Mouse (Mus musculus): ENCODE results near the gene Bicd2. TPM values are rescaled to one million over a fixed set of nuclear protein-coding genes. Genes with fewer than 3 reads are reported as not detected.

Gene Bicd2
- polyA plus RNA-seq, 1 experiment from 2014 or later = 24.0 TPM

- peaks cover 4% of the 10 kb centered on the region; the same call in 1 of the 2 replicates for H3K4me1 ChIP-seq (replicated peaks; ENCODE audit: control insufficient read depth, insufficient read depth, low read length)
- DNase-seq (ENCODE audit: low spot score) (no peak), ATAC-seq (replicated peaks; ENCODE audit: low FRiP score, low TSS enrichment, low read depth) (no peak)
- no peak overlapping the region for H3K4me3 ChIP-seq (ENCODE audit: low read depth, low read length)
- H3K4me2 ChIP-seq (ENCODE audit: low read length) = no peak overlapping the region
- no peak overlapping the region for H3K9ac ChIP-seq (ENCODE audit: low read length)
- WGBS = 89% methylated on average over 6 of the region's 6 CpGs
- H3K27me3 ChIP-seq (replicated peaks; ENCODE audit: control insufficient read depth, insufficient read depth, low read length) = no peaks in the 10 kb centered on the region
- H3K36me3 ChIP-seq (ENCODE audit: control insufficient read depth, insufficient read depth, low read length) = no peaks in the 10 kb centered on the region
- H3K9me3 ChIP-seq (ENCODE audit: control insufficient read depth, low read length) = no peaks in the 10 kb centered on the region
- no peak overlapping the region for H3K27ac ChIP-seq (ENCODE audit: low read depth)
Observed at GRCm38 (mm10) chr13:49349836-49350505, 8.6 kb downstream of the Bicd2 start.

- no peak for DNase-seq (ENCODE audit: low spot score)
- Histone ChIP-seq H3K36me3 (ENCODE audit: control insufficient read depth, insufficient read depth, low read length) (peaks cover 9% of the 10 kb centered on the region; the same call in 1 of the 2 replicates), H3K4me3 (ENCODE audit: low read depth, low read length) (no peak overlapping the region), H3K4me2 (ENCODE audit: low read length) (no peak overlapping the region), H3K4me1 (replicated peaks; ENCODE audit: control insufficient read depth, insufficient read depth, low read length) (0 out of 2 replicates have a peak, but pooled peaks cover 4% of the 10 kb centered on the region), H3K27me3 (replicated peaks; ENCODE audit: control insufficient read depth, insufficient read depth, low read length) (no peaks in the 10 kb centered on the region), H3K9ac (ENCODE audit: low read length) (no peak overlapping the region), H3K27ac (ENCODE audit: low read depth) (no peak overlapping the region), H3K9me3 (ENCODE audit: control insufficient read depth, low read length) (no peaks in the 10 kb centered on the region)
- WGBS = 77% methylated on average over 3 of the region's 3 CpGs
- no peak for ATAC-seq (replicated peaks; ENCODE audit: low FRiP score, low TSS enrichment, low read depth)
Observed at GRCm38 (mm10) chr13:49352581-49353159, 11.3 kb downstream of the Bicd2 start.

GRCm38 (mm10) chr13:49353422-49353821 lies 12.0 kb downstream of the Bicd2 start:
- Histone ChIP-seq H3K36me3 (ENCODE audit: control insufficient read depth, insufficient read depth, low read length) (peaks cover 9% of the 10 kb centered on the region; the same call in 1 of the 2 replicates), H3K9me3 (ENCODE audit: control insufficient read depth, low read length) (no peaks in the 10 kb centered on the region), H3K4me2 (ENCODE audit: low read length) (no peak overlapping the region), H3K27me3 (replicated peaks; ENCODE audit: control insufficient read depth, insufficient read depth, low read length) (no peaks in the 10 kb centered on the region), H3K4me1 (replicated peaks; ENCODE audit: control insufficient read depth, insufficient read depth, low read length) (0 out of 2 replicates have a peak, but pooled peaks cover 4% of the 10 kb centered on the region), H3K4me3 (ENCODE audit: low read depth, low read length) (no peak overlapping the region), H3K27ac (ENCODE audit: low read depth) (no peak overlapping the region), H3K9ac (ENCODE audit: low read length) (no peak overlapping the region)
- ATAC-seq (replicated peaks; ENCODE audit: low FRiP score, low TSS enrichment, low read depth) (no peak), DNase-seq (ENCODE audit: low spot score) (no peak)

DNA sequence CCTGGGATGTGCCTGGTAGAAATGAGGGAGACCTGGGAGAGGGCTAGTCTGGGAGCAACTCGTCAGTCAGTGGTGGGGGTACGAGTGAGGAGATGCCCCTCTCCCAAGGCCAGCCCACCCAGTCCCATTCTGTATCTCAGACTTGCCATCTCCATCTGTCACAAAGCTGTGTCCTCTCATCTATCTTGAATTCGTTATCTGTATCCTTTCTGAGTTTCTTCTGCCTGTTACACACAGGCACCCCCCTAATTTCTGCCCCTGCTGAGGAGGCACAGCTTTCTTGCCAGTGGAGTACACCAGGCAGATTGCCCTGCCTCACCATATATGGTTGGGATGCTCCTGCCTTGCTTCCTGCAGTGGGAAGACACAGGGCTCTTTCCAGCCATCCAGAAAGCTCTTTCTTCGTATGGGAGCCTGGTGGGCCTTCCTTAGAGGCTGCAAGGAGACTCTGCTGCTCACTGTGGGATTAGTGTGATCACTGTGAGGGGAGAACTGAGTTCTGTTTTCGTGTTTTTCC lies 12.7 kb downstream of the Bicd2 start:
- H3K27me3 ChIP-seq (replicated peaks; ENCODE audit: control insufficient read depth, insufficient read depth, low read length) = no peaks in the 10 kb centered on the region
- 72% methylated on average over 5 of the region's 5 CpGs for WGBS

DNA sequence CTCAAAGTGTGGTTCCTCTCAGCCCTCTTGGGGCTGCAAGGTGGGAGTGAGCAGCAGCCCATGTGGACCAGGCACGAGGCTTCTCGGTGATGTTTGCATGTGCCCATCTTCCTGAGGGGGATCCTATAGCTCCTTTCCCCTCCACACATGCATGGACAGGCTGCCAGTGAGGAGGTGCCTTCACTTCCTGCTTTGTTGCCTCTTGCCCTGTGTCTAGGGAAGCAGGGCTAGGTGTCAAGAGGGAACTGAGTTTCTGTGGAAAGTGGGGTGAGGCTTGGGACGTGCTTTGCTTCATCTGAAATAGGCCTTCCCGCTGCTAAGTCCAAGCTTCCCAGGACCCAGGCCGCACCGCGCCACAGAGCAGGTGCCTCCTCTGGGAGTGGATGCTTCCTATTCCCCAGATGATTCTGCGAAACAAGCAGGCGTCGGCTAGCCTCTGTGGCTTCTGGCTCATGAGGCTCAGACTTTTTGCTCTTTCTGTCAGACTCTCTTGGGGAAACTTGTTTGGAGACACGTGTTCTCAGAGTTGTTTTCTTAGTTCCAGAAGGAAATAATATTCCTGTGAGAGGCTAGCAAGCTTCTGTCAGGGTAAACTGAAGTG lies 14.2 kb downstream of the Bicd2 start:
- DNase-seq (ENCODE audit: low spot score) (no peak), ATAC-seq (replicated peaks; ENCODE audit: low FRiP score, low TSS enrichment, low read depth) (no peak)
- Histone ChIP-seq H3K27ac (ENCODE audit: low read depth) (no peak overlapping the region), H3K9me3 (ENCODE audit: control insufficient read depth, low read length) (no peaks in the 10 kb centered on the region), H3K4me2 (ENCODE audit: low read length) (no peak overlapping the region), H3K36me3 (ENCODE audit: control insufficient read depth, insufficient read depth, low read length) (peaks cover 9% of the 10 kb centered on the region; the same call in 1 of the 2 replicates), H3K4me3 (ENCODE audit: low read depth, low read length) (no peak overlapping the region), H3K9ac (ENCODE audit: low read length) (no peak overlapping the region), H3K4me1 (replicated peaks; ENCODE audit: control insufficient read depth, insufficient read depth, low read length) (0 out of 2 replicates have a peak, but pooled peaks cover 4% of the 10 kb centered on the region), H3K27me3 (replicated peaks; ENCODE audit: control insufficient read depth, insufficient read depth, low read length) (no peaks in the 10 kb centered on the region)
- whole genome bisulfite sequencing = 87% methylated on average over 11 of the region's 11 CpGs

More for the DNA sequence above, 12.7 kb downstream of the Bicd2 start:
- no peak overlapping the region for H3K4me3 ChIP-seq (ENCODE audit: low read depth, low read length)
- peaks cover 9% of the 10 kb centered on the region; the same call in 1 of the 2 replicates for H3K36me3 ChIP-seq (ENCODE audit: control insufficient read depth, insufficient read depth, low read length)
- 0 out of 2 replicates have a peak overlapping the region, but pooled peaks have one; percentile 8 for H3K27ac ChIP-seq (ENCODE audit: low read depth)
- H3K9ac ChIP-seq (ENCODE audit: low read length) = no peak overlapping the region
- H3K9me3 ChIP-seq (ENCODE audit: control insufficient read depth, low read length) = no peaks in the 10 kb centered on the region
- no peak overlapping the region for H3K4me2 ChIP-seq (ENCODE audit: low read length)
- DNase-seq (ENCODE audit: low spot score) = no peak
- ATAC-seq (replicated peaks; ENCODE audit: low FRiP score, low TSS enrichment, low read depth) = no peak
- H3K4me1 ChIP-seq (replicated peaks; ENCODE audit: control insufficient read depth, insufficient read depth, low read length) = 0 out of 2 replicates have a peak, but pooled peaks cover 4% of the 10 kb centered on the region

DNA sequence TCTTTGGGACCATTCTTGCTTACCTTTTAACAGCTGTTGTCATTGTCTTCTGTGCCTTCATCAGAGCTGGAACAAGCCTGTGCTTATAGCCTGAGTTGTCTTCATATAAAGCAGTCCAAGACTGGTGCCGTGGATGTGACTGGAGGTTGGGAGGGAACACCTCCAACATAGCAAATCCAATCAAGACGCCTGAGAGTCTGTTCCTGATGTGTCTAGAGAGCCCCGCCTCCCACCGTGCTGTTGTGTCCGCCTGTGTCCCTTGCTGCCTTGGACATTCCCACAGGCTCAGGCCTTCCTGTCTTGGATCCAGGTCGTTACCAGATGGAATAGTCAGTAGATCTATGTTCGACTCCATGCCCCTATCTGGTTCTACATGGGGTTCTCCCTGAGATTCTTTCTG lies 14.7 kb downstream of the Bicd2 start:
- Histone ChIP-seq H3K9ac (ENCODE audit: low read length) (no peak overlapping the region), H3K9me3 (ENCODE audit: control insufficient read depth, low read length) (no peaks in the 10 kb centered on the region), H3K4me3 (ENCODE audit: low read depth, low read length) (no peak overlapping the region), H3K36me3 (ENCODE audit: control insufficient read depth, insufficient read depth, low read length) (peaks cover 9% of the 10 kb centered on the region; the same call in 1 of the 2 replicates), H3K4me1 (replicated peaks; ENCODE audit: control insufficient read depth, insufficient read depth, low read length) (peaks cover 4% of the 10 kb centered on the region; the same call in 1 of the 2 replicates), H3K4me2 (ENCODE audit: low read length) (no peak overlapping the region), H3K27ac (ENCODE audit: low read depth) (no peak overlapping the region), H3K27me3 (replicated peaks; ENCODE audit: control insufficient read depth, insufficient read depth, low read length) (no peaks in the 10 kb centered on the region)
- ATAC-seq (replicated peaks; ENCODE audit: low FRiP score, low TSS enrichment, low read depth) (no peak), DNase-seq (ENCODE audit: low spot score) (no peak)
- whole genome bisulfite sequencing = 90% methylated on average over 7 of the region's 7 CpGs

DNA sequence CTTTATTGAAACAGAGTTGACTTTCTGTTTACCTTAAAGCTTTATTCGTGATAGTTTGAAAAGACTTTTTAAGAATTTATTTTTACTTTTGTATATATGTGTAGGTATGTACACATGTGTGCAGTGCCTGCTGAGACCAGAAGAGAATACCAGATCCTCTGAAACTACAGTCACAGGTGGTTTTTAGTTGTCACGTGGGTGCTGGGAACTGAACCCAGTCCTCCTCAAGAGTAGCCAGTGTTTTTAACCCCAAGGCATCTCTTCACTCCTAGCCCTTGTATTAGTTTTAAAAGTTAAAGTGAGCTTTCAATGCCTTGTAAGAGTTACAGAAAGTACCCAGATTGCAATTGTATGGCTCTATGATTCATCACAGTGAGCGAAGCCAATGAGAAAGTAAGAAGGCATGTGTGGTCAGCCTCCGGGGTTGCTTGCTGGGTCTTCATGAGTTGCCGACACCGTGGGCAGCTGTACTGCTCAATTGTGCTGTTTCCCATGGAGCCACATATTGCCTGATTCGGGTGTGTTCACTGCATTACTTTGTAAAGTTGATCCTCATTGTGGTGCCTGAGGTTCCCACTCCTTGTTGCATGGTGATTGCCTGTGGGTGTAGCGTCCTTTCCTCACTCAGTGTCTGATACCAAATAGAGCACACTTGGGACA lies 16.1 kb downstream of the Bicd2 start:
- H3K9me3 ChIP-seq (ENCODE audit: control insufficient read depth, low read length) = no peaks in the 10 kb centered on the region
- H3K4me1 ChIP-seq (replicated peaks; ENCODE audit: control insufficient read depth, insufficient read depth, low read length) = peaks cover 6% of the 10 kb centered on the region; the same call in 1 of the 2 replicates
- H3K4me2 ChIP-seq (ENCODE audit: low read length) = no peak overlapping the region
- WGBS = 96% methylated on average over 8 of the region's 8 CpGs
- H3K27ac ChIP-seq (ENCODE audit: low read depth) = no peak overlapping the region
- peaks cover 9% of the 10 kb centered on the region; the same call in 1 of the 2 replicates for H3K36me3 ChIP-seq (ENCODE audit: control insufficient read depth, insufficient read depth, low read length)
- H3K4me3 ChIP-seq (ENCODE audit: low read depth, low read length) = no peak overlapping the region
- H3K27me3 ChIP-seq (replicated peaks; ENCODE audit: control insufficient read depth, insufficient read depth, low read length) = no peaks in the 10 kb centered on the region
- ATAC-seq (replicated peaks; ENCODE audit: low FRiP score, low TSS enrichment, low read depth) (no peak), DNase-seq (ENCODE audit: low spot score) (no peak)
- H3K9ac ChIP-seq (ENCODE audit: low read length) = no peak overlapping the region

DNA sequence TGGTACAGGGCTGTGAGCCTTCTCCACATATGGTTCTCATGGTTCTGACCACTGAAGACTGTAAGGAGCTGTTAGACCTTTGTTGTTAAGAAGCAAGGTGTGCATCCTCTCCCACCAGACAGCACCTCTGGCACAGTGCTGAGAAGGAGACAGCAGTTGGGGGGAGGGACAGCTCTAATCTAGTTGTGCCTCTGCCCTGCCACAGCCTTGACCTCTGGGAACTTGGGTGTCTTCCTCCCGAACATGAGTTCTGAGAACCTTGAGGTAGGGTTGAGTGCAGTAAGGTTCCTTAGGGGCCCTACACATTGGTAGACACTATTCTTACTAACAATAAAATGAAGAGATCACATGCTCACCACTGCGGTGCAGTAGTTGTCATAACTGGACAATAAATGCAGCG lies 16.8 kb downstream of the Bicd2 start:
- H3K4me2 ChIP-seq (ENCODE audit: low read length) = no peak overlapping the region
- DNase-seq (ENCODE audit: low spot score) (no peak), ATAC-seq (replicated peaks; ENCODE audit: low FRiP score, low TSS enrichment, low read depth) (no peak)
- no peak overlapping the region for H3K9ac ChIP-seq (ENCODE audit: low read length)
- H3K9me3 ChIP-seq (ENCODE audit: control insufficient read depth, low read length) = no peaks in the 10 kb centered on the region
- H3K27me3 ChIP-seq (replicated peaks; ENCODE audit: control insufficient read depth, insufficient read depth, low read length) = no peaks in the 10 kb centered on the region
- WGBS = 89% methylated on average over 3 of the region's 3 CpGs
- no peak overlapping the region for H3K27ac ChIP-seq (ENCODE audit: low read depth)
- H3K4me1 ChIP-seq (replicated peaks; ENCODE audit: control insufficient read depth, insufficient read depth, low read length) = peaks cover 7% of the 10 kb centered on the region; the same call in 1 of the 2 replicates
- H3K36me3 ChIP-seq (ENCODE audit: control insufficient read depth, insufficient read depth, low read length) = peaks cover 9% of the 10 kb centered on the region; the same call in 1 of the 2 replicates
- H3K4me3 ChIP-seq (ENCODE audit: low read depth, low read length) = no peak overlapping the region

All from intestine, embryonic 14.5 days (tissue).